Mouse (Mus musculus): Measurements from ENCODE around the gene Capn15.

- TF ChIP-seq MAFK (IDR thresholded peaks at IDR 0.05; ENCODE audit: insufficient read depth, low read depth, low read length) (no peak), ZNF384 (IDR thresholded peaks at IDR 0.05; ENCODE audit: low read depth, low read length) (no peak), ZC3H11A (IDR thresholded peaks at IDR 0.05; ENCODE audit: borderline replicate concordance, low read depth, low read length) (no peak), CHD2 (IDR thresholded peaks at IDR 0.05; ENCODE audit: low read depth, low read length) (no peak), HCFC1 (IDR thresholded peaks at IDR 0.05; ENCODE audit: borderline replicate concordance, insufficient read depth, low read length) (no peak)
Observed at GRCm38 (mm10) chr17:25947576-25947975, 38.0 kb downstream of the Capn15 start.
